Mouse (Mus musculus) cerebellum, adult 9-10 months (tissue): ENCODE measurements at regions not wholly inside any gene's neighbourhood (a gene's known extent, or its start where the extent isn't known, plus 50 kb on each side); places are given as distances from the start of the nearest gene placed in this dataset.
"Not testable (repeated sequence)": the region's sequence is repeated elsewhere in the genome, so short reads cannot be mapped to it uniquely, and the experiment has no call there.

Source experiments
- DNase-seq: peaks from one replicate; pipeline ENCODE4 v3.0.0; 2022

GRCm38 (mm10) chr1:16904690-16905089 lies 811.6 kb upstream of the 4930444P10Rik start:
- DNase-seq = no peak

DNA sequence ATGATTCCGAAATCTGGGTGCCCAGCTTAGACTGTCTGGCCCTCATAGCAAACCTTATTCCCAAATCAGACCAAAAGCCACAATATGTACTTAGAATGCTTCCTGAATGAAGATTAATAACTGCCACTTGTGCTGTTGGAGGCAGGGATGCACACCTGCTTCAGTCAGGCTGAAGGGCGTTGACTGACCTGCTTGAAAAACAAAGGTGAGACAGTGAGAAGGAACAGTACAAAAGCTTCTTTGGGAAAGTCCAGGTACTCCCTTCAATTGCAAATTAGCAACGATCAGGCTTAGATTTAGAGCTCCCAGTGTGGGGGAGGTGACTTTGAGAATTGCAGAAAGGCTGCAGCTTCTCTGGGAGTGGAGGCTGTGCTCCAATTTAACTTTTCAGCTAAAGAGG lies 775.3 kb upstream of the 4930444P10Rik start:
- DNase-seq = not testable (repeated sequence)

GRCm38 (mm10) chr1:16867086-16867835 lies 774.1 kb upstream of the 4930444P10Rik start:
- DNase-seq = not testable (repeated sequence)

GRCm38 (mm10) chr1:16837111-16837510 lies 744.0 kb upstream of the 4930444P10Rik start:
- no peak for DNase-seq

- not testable (repeated sequence) for DNase-seq
These were observed 731.6 kb upstream of the 4930444P10Rik start for GRCm38 (mm10) chr1:16824709-16825108.

DNA sequence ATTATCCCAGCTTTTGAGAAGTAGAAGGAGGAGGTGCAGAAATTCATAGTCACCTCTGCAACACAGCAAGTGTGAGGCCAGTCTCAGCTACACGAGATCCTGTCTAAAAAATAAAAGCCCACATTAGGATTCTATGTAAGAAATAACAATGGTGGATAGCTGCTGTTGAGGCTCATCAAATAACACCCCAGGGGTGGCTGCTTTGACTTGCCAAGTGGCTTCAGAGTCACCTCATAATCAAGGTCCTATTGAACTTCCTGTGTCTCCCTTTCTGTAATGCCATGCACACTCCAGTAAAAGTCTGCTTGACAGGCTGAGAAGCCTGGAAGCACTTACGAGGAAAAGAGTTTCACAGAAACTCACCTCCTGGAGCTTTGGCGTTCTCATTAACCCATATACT lies 730.9 kb upstream of the 4930444P10Rik start:
- no peak for DNase-seq

DNA sequence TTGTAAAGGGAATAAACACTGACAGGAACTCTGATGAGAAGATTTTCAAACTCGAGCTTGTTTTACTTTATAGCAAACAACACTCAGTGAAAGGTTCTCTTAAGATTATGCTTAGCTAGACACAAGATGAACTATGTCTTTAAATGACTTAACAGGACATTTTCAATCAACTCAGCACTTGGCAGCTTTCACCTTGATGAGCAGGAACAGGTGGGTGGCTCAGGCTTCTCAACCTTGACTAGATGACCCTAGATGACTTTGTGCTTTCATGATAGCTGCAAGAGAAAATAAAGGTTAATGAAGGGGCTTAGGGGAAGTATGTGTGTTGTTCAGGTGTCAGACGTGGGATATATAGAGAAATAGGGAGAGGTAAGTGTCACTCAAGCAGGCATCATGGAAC lies 728.1 kb upstream of the 4930444P10Rik start:
- no peak for DNase-seq

DNA sequence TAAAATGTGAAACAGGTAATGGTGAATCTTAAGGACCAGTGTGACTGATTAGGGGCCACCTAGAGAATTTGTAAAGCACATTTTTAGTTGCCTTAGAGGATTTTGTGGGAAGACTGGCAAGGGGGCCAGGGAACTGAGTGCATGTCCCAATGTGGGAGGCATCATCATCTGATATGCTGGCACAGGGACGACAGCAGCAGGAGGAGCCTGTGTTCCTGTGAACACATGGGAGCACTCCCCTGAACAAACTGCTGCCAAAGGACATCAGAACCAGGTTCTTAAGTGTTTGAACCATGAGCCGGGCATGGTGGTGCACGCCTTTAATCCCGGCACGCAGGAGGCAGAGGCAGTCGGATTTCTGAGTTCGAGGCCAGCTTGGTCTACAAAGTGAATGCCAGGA lies 723.4 kb upstream of the 4930444P10Rik start:
- peak; percentile 34 for DNase-seq

DNA sequence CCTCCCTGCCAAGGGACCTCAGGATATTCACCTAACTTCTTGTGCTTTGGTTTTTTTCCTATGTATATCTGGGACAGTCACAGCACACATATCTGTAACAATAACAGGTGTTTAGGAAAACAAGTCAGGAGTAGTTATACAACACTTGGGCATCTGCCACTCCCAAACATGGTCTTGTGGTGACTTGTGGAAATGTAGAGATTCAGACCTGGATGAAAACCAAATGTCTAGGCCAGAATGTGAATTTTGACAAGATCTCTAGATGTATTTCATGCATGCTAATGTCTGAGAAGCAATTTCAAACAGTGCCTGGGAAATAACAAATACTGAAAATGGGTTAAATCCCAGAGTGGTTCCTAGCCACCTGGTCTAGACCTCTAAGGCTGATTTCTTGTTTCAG lies 722.6 kb upstream of the 4930444P10Rik start:
- peak; percentile 63 for DNase-seq

DNA sequence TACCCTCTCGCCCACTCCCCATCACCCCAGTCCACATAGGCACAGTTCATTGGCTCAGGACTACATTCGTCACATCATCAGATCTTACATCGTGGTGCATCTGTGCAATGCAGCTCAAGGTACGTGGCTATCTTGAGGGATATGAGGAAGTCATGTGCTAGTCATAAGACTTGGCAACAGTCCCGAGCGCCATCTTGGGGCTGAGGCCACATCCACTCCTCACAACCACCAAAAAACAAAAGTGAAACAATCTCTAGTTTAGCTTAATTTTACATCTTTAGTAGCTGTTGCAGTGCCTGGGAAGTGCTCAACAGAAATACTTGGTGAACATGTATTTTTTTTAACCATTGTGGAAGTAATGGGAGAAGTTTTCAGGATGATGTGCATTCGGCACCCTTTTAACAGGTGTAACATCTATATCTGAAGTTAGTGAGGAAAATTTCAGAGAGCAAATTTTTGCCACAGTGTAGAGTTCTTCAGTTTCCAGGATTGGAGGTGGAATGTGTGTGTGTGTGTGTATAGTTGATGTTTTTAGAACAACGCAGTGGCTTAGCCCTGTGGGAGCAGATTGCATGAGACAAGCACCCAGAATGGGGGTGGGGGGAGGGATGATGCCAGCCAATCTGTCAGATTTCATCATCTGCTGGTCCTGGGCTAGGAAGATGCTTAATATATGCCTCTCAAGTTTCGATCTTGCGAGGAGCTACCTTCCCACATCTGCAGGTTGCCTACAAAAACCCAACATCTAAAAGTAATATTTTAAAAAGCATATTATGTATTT lies 716.4 kb upstream of the 4930444P10Rik start:
- no peak for DNase-seq

DNA sequence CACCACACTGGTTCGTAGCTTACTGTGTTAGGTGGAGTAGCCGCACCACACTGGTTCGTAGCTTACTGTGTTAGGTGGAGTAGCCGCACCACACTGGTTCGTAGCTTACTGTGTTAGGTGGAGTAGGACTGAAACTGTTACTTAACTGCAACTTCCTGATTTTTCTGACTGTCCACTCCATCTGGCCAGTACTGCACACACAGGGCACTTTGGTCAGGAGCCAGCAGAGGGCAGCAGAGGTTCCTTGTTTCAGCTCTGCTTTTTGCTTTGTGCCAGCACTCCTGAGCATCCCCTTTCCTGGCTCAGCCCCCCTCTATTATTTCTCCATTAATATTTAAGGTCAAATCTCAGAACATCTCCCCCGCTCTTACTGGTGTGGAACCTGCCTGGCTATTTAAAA lies 705.2 kb upstream of the 4930444P10Rik start:
- DNase-seq = peak; percentile 91

DNA sequence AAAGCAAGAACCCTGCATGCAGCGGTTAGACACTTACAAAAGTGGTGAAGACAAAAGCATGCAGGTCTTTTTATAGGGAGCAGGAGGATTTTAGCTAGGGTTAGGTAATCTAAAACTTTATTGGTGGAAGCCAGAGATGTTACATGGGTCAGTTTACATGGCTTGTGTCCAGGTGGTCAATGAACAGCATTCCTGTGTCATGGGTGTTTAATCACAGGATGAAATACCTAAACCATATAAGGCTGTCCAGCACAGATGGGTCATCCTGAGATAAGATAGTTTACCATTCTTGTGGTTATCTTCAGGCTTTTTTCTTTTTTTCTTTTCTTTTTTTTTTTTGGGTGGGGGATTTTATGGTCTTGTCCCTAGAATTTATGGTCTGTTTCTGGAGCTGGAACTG lies 703.3 kb upstream of the 4930444P10Rik start:
- no peak for DNase-seq

GRCm38 (mm10) chr1:16790733-16791309 lies 697.7 kb upstream of the 4930444P10Rik start:
- DNase-seq = no peak

- DNase-seq = peak; percentile 42
These were observed 686.7 kb upstream of the 4930444P10Rik start for GRCm38 (mm10) chr1:16779791-16780190.

DNA sequence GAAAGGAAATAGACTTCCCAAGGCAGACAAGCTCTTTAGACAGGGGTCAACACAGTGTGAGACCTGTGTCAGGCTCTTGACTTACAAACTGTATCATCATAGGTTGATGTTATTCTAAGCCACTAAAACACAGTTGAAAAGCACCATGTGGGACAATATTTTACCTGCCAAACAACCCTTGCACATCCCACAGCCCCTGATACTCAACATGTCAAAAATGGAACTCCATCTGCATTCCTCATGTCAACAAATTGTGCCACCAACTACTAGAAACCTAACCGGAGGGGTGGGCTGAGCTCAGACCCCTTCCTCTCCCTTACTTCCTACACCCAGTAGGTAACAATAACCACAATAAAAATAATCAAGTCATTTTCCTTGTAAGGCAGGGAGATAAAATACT lies 667.8 kb upstream of the 4930444P10Rik start:
- no peak for DNase-seq
